Mouse (Mus musculus) heart, adult 2 months (tissue): Measurements from ENCODE around the gene Pgk1.

Experiments used
- CTCF ChIP-seq: fragments of 200-600 bp; IDR thresholded peaks from 2 replicates; pipeline ENCODE4 v1.8.1; 2022; ENCODE audit warnings: antibody characterized with exemption, mild to moderate bottlenecking, moderate library complexity
- EP300 ChIP-seq: fragments of 200-500 bp; IDR thresholded peaks from 2 replicates; pipeline ENCODE4 v1.6.1; 2011; ENCODE audit warnings: low read depth, low read length, control low read depth; ENCODE audit not compliant: insufficient read depth
- POLR2A ChIP-seq: fragments of 200-500 bp; IDR thresholded peaks from 2 replicates; pipeline ENCODE4 v1.6.1; 2011; ENCODE audit warnings: mild to moderate bottlenecking, low read depth, low read length, control low read depth; ENCODE audit not compliant: insufficient read depth

DNA sequence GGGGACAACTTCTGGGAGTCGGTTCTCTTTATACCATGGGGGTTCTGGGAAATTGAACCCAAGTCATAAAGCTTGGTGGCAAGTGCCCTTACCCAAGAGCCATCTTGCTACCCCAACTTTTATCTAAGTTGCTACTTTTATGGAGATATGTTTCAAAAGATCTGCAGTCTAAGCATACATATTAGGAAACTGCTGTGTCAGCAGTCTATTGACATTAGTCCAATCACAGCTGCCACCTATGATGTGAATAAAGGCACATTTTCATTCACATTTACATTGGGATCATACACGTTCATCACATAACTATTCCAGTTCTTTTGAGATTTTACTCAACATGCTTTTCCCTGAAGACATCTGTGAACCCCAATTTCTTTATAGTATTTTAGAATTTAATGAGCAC is 22.2 kb downstream of the Pgk1 start:
- TF ChIP-seq POLR2A, result no peak
- no peak for TF ChIP-seq CTCF
- TF ChIP-seq EP300, result no peak
